Mouse (Mus musculus): ENCODE measurements around the gene Tmem273.

The Tmem273 gene

DNA sequence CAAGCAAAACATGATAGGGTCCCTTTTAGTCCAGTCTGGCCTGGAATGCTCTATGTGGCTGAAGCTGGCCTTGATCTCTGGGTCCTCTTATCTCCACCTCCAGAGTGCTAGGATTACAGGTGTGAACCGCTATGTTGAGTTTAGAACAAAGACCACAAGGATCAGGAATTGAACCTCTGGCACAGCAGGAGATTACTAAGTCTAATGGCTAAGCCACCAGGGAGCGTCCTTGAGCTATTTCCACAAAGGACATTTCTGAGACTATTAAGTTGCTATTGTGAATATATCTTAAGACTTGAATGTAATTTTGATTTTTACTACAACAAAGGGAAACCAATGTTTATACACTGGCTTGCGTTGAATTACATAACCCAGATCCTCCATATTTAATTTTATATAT, 13.0 kb upstream of the Tmem273 start:
- H3K4me3 ChIP-seq (replicated peaks; ENCODE audit: low read length): no peak overlapping the region
- TF ChIP-seq CTCF (conservative IDR thresholded peaks at IDR 0.05; ENCODE audit: low read length) (no peak), POU5F1 (IDR thresholded peaks at IDR 0.05; ENCODE audit: borderline replicate concordance, low read length) (no peak), NANOG (IDR thresholded peaks at IDR 0.05; ENCODE audit: borderline replicate concordance, low read length) (no peak)
- H3K27me3 ChIP-seq (ENCODE audit: insufficient read depth, low read length): no peaks in the 10 kb centered on the region
- H3K36me3 ChIP-seq (ENCODE audit: insufficient read depth, low read length): no peaks in the 10 kb centered on the region
- no peaks in the 10 kb centered on the region for H3K4me1 ChIP-seq (replicated peaks; ENCODE audit: low read depth, low read length)
- no peaks in the 10 kb centered on the region for H3K9me3 ChIP-seq (ENCODE audit: low read length)

DNA sequence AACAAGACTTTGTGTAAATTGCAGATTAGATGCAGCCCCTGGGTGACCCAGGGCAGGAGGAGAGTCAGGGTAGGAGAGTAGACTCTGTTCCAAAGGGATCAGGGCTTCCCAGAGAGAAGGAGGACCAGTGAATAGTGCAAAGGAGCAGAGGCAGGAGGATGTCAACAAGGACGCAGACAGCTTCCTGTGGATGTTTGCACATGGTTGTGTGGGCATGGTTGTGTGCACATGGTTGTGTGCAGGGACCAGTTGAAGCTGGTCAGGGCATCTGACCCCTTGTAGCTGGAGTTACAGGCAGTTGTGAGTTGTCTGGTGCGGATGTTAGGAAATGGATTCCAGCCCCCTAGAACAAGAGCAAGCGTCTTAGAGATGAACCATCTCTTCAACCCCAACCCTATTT, 12.3 kb upstream of the Tmem273 start:
- no peak for TF ChIP-seq POU5F1 (IDR thresholded peaks at IDR 0.05; ENCODE audit: borderline replicate concordance, low read length)
- TF ChIP-seq CTCF (conservative IDR thresholded peaks at IDR 0.05; ENCODE audit: low read length): no peak
- TF ChIP-seq NANOG (IDR thresholded peaks at IDR 0.05; ENCODE audit: borderline replicate concordance, low read length): no peak
- no peaks in the 10 kb centered on the region for H3K9me3 ChIP-seq (ENCODE audit: low read length)
- no peak overlapping the region for H3K4me3 ChIP-seq (replicated peaks; ENCODE audit: low read length)
- H3K36me3 ChIP-seq (ENCODE audit: insufficient read depth, low read length): no peaks in the 10 kb centered on the region
- H3K27me3 ChIP-seq (ENCODE audit: insufficient read depth, low read length): no peaks in the 10 kb centered on the region
- H3K4me1 ChIP-seq (replicated peaks; ENCODE audit: low read depth, low read length): no peaks in the 10 kb centered on the region

DNA sequence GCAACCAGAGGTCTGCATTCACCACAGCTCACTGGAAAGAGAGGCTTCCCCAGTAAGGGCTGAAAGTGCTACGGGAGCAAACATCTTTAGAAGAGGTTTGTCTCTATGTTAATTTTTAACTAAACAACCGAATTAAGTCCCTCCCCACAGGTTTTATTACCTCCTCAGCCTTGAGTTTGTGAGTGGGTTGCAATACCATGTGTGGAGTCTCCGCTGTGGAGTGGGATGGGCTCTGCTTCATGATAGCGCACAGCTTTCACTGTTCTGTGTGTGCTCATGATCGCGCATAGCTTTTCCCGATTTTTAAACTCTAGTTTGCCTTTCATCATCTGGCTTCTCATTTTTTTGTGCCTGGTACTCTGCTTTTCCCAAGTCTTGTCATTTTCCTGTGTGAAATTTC, 9.7 kb upstream of the Tmem273 start:
- Histone ChIP-seq H3K9me3 (ENCODE audit: low read length) (no peaks in the 10 kb centered on the region), H3K27me3 (ENCODE audit: insufficient read depth, low read length) (no peaks in the 10 kb centered on the region), H3K4me1 (replicated peaks; ENCODE audit: low read depth, low read length) (no peaks in the 10 kb centered on the region), H3K36me3 (ENCODE audit: insufficient read depth, low read length) (no peaks in the 10 kb centered on the region), H3K4me3 (replicated peaks; ENCODE audit: low read length) (no peak overlapping the region)
- TF ChIP-seq NANOG (IDR thresholded peaks at IDR 0.05; ENCODE audit: borderline replicate concordance, low read length) (no peak), CTCF (conservative IDR thresholded peaks at IDR 0.05; ENCODE audit: low read length) (no peak), POU5F1 (IDR thresholded peaks at IDR 0.05; ENCODE audit: borderline replicate concordance, low read length) (no peak)

DNA sequence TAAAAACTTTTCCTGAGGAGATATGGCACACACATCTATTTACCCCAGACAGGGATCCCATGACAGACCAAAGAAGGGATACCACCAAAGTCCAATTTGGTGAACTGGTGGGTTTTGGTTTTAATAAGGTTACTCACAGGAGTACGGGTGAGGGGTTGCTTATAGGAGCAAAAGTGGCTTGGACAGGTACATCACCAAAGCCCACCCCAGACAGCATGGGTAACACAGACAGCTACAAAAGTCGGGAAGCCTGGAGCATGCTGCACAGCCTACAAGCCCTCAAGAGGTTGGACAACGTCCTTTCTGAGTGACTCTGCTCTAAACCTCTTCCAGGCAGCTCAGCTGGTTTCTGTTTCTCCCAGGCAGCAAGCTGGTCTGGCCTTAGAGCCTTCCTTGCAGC, 7.4 kb upstream of the Tmem273 start:
- Histone ChIP-seq H3K4me3 (replicated peaks; ENCODE audit: low read length) (no peak overlapping the region), H3K4me1 (replicated peaks; ENCODE audit: low read depth, low read length) (no peaks in the 10 kb centered on the region), H3K9me3 (ENCODE audit: low read length) (no peaks in the 10 kb centered on the region), H3K27me3 (ENCODE audit: insufficient read depth, low read length) (no peaks in the 10 kb centered on the region), H3K36me3 (ENCODE audit: insufficient read depth, low read length) (no peaks in the 10 kb centered on the region)
- TF ChIP-seq NANOG (IDR thresholded peaks at IDR 0.05; ENCODE audit: borderline replicate concordance, low read length) (no peak), CTCF (conservative IDR thresholded peaks at IDR 0.05; ENCODE audit: low read length) (no peak), POU5F1 (IDR thresholded peaks at IDR 0.05; ENCODE audit: borderline replicate concordance, low read length) (no peak)

DNA sequence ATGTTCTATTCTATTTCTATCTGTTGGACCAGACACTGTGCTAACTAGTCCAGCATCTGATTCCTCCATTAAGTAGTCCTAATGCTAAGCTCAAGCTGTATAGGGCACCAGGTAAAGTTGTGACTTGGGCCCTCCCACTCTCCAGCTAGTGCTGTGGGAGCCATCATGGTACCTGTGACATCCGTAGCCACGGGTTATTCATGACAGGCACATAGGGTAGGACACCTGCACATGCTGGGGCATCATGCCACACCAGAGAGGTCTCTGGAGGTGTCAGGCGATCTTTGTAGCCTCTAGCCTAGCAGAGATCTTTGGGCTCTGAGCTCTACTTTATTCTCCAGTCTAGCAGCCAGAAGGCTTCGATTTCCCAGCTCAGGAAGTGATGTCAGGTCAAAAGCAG, 2.9 kb upstream of the Tmem273 start:
- Histone ChIP-seq H3K27me3 (ENCODE audit: insufficient read depth, low read length) (peaks cover 15% of the 10 kb centered on the region), H3K4me1 (replicated peaks; ENCODE audit: low read depth, low read length) (no peaks in the 10 kb centered on the region; the same call in 1 of the 2 replicates), H3K36me3 (ENCODE audit: insufficient read depth, low read length) (no peaks in the 10 kb centered on the region), H3K9me3 (ENCODE audit: low read length) (no peaks in the 10 kb centered on the region), H3K4me3 (replicated peaks; ENCODE audit: low read length) (no peak overlapping the region)
- TF ChIP-seq CTCF (conservative IDR thresholded peaks at IDR 0.05; ENCODE audit: low read length) (no peak), NANOG (IDR thresholded peaks at IDR 0.05; ENCODE audit: borderline replicate concordance, low read length) (no peak), POU5F1 (IDR thresholded peaks at IDR 0.05; ENCODE audit: borderline replicate concordance, low read length) (no peak)

DNA sequence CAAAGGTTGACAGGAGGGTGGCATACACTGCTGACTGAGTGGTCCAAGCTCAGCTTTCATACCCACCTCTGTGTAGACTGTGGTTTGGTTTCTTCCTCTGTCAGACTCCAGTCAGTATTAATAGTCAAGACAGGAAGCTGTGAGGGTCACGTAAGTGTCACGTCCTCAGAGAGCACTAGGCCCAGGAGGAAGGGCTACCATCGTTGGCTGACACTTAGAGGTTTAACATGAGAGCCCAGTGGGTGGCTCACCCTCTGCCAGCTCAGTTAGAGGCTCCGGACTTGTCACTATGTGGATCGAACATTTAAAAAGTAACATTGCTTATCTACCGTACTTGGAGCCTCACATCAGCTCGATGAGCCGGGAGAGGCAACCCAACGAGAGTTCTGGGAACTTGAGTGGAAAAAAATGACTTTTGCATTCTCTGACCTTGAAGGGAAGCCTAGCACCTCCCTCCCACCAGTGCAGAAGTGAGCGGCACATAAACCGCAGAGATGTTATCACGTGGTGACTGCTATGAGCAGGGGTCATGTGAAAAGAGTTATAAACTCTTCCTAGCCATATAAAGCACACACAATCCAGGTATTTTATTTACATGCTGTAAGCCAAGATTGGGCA, 1.5 kb upstream of the Tmem273 start:
- peaks cover 15% of the 10 kb centered on the region for H3K27me3 ChIP-seq (ENCODE audit: insufficient read depth, low read length)
- no peak overlapping the region for H3K4me3 ChIP-seq (replicated peaks; ENCODE audit: low read length)
- H3K9me3 ChIP-seq (ENCODE audit: low read length): no peaks in the 10 kb centered on the region
- TF ChIP-seq POU5F1 (IDR thresholded peaks at IDR 0.05; ENCODE audit: borderline replicate concordance, low read length): no peak
- TF ChIP-seq CTCF (conservative IDR thresholded peaks at IDR 0.05; ENCODE audit: low read length): no peak
- no peak for TF ChIP-seq NANOG (IDR thresholded peaks at IDR 0.05; ENCODE audit: borderline replicate concordance, low read length)
- H3K4me1 ChIP-seq (replicated peaks; ENCODE audit: low read depth, low read length): no peaks in the 10 kb centered on the region; the same call in 1 of the 2 replicates
- no peaks in the 10 kb centered on the region for H3K36me3 ChIP-seq (ENCODE audit: insufficient read depth, low read length)

DNA sequence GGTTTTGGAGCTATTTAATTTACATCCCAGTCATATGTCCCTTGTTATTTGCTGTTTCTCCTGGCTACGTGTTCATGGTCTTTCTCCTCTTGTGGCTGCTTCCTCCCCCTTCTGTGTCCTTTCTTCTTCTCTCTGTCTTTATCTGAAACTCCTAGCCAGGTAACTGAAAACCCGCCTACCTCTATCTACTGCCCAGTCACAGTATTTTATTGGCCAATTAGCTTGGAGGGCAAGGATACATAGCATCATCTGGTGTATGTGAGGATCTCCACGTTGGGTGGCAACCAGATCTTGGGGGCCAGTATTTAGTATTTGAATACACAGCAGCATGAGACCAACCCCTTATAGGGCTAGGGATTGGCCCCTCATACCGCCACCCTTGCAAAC, 1.0 kb upstream of the Tmem273 start:
- TF ChIP-seq POU5F1 (IDR thresholded peaks at IDR 0.05; ENCODE audit: borderline replicate concordance, low read length) (no peak), NANOG (IDR thresholded peaks at IDR 0.05; ENCODE audit: borderline replicate concordance, low read length) (no peak), CTCF (conservative IDR thresholded peaks at IDR 0.05; ENCODE audit: low read length) (no peak)
- Histone ChIP-seq H3K4me3 (replicated peaks; ENCODE audit: low read length) (no peak overlapping the region), H3K36me3 (ENCODE audit: insufficient read depth, low read length) (no peaks in the 10 kb centered on the region), H3K4me1 (replicated peaks; ENCODE audit: low read depth, low read length) (no peaks in the 10 kb centered on the region; the same call in 1 of the 2 replicates), H3K9me3 (ENCODE audit: low read length) (no peaks in the 10 kb centered on the region), H3K27me3 (ENCODE audit: insufficient read depth, low read length) (peaks cover 15% of the 10 kb centered on the region)

DNA sequence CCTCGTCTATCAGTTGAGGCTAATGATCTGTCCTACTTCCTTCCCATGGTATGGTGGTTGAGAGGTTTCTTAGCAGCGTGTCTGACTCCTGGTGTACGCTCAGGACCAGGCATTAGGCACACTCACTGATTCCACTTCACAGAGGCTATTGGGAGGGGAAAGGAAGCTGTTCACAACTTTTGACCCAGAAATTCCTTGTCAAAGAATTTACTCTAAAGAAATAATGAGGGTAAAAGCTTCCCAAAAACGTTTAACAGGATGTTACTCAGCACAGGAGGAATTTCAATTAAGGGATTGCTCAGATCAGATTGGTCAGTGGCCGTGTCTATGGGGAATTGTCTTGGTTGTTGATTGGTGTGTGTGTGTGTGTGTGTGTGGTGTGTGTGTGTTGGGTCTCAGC, 1.9 kb downstream of the Tmem273 start:
- no peak overlapping the region for H3K4me3 ChIP-seq (replicated peaks; ENCODE audit: low read length)
- TF ChIP-seq POU5F1 (IDR thresholded peaks at IDR 0.05; ENCODE audit: borderline replicate concordance, low read length) (no peak), NANOG (IDR thresholded peaks at IDR 0.05; ENCODE audit: borderline replicate concordance, low read length) (no peak), CTCF (conservative IDR thresholded peaks at IDR 0.05; ENCODE audit: low read length) (no peak)

DNA sequence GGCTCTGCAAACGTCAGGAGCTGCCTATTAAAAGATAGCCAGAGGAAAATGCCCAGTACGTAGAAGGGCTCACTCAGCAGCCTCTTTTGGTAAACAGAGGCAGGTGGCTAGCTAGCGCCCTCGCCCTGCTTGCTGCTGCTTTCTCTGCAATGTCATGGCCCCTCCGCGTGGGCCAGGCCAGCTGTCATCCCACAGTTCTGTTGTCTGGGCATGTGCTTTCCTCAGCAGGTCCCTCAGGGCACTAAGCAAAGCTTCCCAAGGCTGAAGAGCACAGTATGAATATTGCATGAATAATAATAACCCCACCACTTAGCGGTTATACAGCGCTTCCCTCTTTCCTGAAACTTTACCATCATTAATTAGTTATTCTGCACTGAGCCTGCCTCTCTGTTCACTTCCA, 10.6 kb downstream of the Tmem273 start:
- Histone ChIP-seq H3K4me1 (replicated peaks; ENCODE audit: low read depth, low read length) (peaks cover 10% of the 10 kb centered on the region), H3K36me3 (ENCODE audit: insufficient read depth, low read length) (no peaks in the 10 kb centered on the region), H3K4me3 (replicated peaks; ENCODE audit: low read length) (no peak overlapping the region), H3K9me3 (ENCODE audit: low read length) (no peaks in the 10 kb centered on the region; the same call in 1 of the 2 replicates), H3K27me3 (ENCODE audit: insufficient read depth, low read length) (no peaks in the 10 kb centered on the region)
- TF ChIP-seq NANOG (IDR thresholded peaks at IDR 0.05; ENCODE audit: borderline replicate concordance, low read length): no peak
- no peak for TF ChIP-seq CTCF (conservative IDR thresholded peaks at IDR 0.05; ENCODE audit: low read length)
- TF ChIP-seq POU5F1 (IDR thresholded peaks at IDR 0.05; ENCODE audit: borderline replicate concordance, low read length): no peak

More for the DNA sequence above, 1.9 kb downstream of the Tmem273 start:
- Histone ChIP-seq H3K27me3 (ENCODE audit: insufficient read depth, low read length) (peaks cover 15% of the 10 kb centered on the region), H3K9me3 (ENCODE audit: low read length) (no peaks in the 10 kb centered on the region), H3K36me3 (ENCODE audit: insufficient read depth, low read length) (no peaks in the 10 kb centered on the region), H3K4me1 (replicated peaks; ENCODE audit: low read depth, low read length) (no peaks in the 10 kb centered on the region; the same call in 1 of the 2 replicates)

All from E14TG2a.4 (cell line).